Mouse (Mus musculus): ENCODE results near the gene Mtus2.

The Mtus2 gene

GRCm38 (mm10) chr5:147958552-147958951 lies 1.4 kb downstream of the Mtus2 start:
- no peak for DNase-seq (ENCODE audit: low read depth)

GRCm38 (mm10) chr5:147959088-147959487 lies 2.0 kb downstream of the Mtus2 start:
- DNase-seq (ENCODE audit: low read depth): no peak

GRCm38 (mm10) chr5:147960793-147961192 lies 3.7 kb downstream of the Mtus2 start:
- DNase-seq (ENCODE audit: low read depth): no peak

- no peak for DNase-seq (ENCODE audit: low read depth)
Observed at GRCm38 (mm10) chr5:147963820-147964580, 6.9 kb downstream of the Mtus2 start.

- DNase-seq (ENCODE audit: low read depth): no peak
Observed at GRCm38 (mm10) chr5:147964776-147965175, 7.7 kb downstream of the Mtus2 start.

GRCm38 (mm10) chr5:147966646-147967045 lies 9.5 kb downstream of the Mtus2 start:
- DNase-seq (ENCODE audit: low read depth): no peak

GRCm38 (mm10) chr5:147969566-147969965 lies 12.4 kb downstream of the Mtus2 start:
- DNase-seq (ENCODE audit: low read depth): no peak

- DNase-seq (ENCODE audit: low read depth): no peak
Observed at GRCm38 (mm10) chr5:147976001-147976400, 18.9 kb downstream of the Mtus2 start.

- DNase-seq (ENCODE audit: low read depth): no peak
Observed at GRCm38 (mm10) chr5:147980606-147981005, 23.5 kb downstream of the Mtus2 start.

- no peak for DNase-seq (ENCODE audit: low read depth)
Observed at GRCm38 (mm10) chr5:147990289-147990688, 33.2 kb downstream of the Mtus2 start.

GRCm38 (mm10) chr5:147990775-147991174 lies 33.7 kb downstream of the Mtus2 start:
- no peak for DNase-seq (ENCODE audit: low read depth)

GRCm38 (mm10) chr5:147992581-147993378 lies 35.7 kb downstream of the Mtus2 start:
- peak; percentile 45 for DNase-seq (ENCODE audit: low read depth)

GRCm38 (mm10) chr5:148005263-148005662 lies 48.1 kb downstream of the Mtus2 start:
- no peak for DNase-seq (ENCODE audit: low read depth)

GRCm38 (mm10) chr5:148012156-148012555 lies 55.0 kb downstream of the Mtus2 start:
- DNase-seq (ENCODE audit: low read depth): no peak

- DNase-seq (ENCODE audit: low read depth): no peak
Observed at GRCm38 (mm10) chr5:148014133-148014854, 57.2 kb downstream of the Mtus2 start.

GRCm38 (mm10) chr5:148015383-148015782 lies 58.3 kb downstream of the Mtus2 start:
- no peak for DNase-seq (ENCODE audit: low read depth)

- DNase-seq (ENCODE audit: low read depth): no peak
Observed at GRCm38 (mm10) chr5:148017371-148017770, 60.3 kb downstream of the Mtus2 start.

- no peak for DNase-seq (ENCODE audit: low read depth)
Observed at GRCm38 (mm10) chr5:148022784-148023183, 65.7 kb downstream of the Mtus2 start.

GRCm38 (mm10) chr5:148026401-148027349 lies 69.6 kb downstream of the Mtus2 start:
- no peak for DNase-seq (ENCODE audit: low read depth)

GRCm38 (mm10) chr5:148027985-148028384 lies 70.9 kb downstream of the Mtus2 start:
- DNase-seq (ENCODE audit: low read depth): no peak

GRCm38 (mm10) chr5:148041661-148042060 lies 84.5 kb downstream of the Mtus2 start:
- no peak for DNase-seq (ENCODE audit: low read depth)
